Mouse (Mus musculus) lung, postnatal 0 days (tissue): ENCODE data around the gene Tctex1d4. TPM values are rescaled to one million over a fixed set of nuclear protein-coding genes. Genes with fewer than 3 reads are reported as not detected.
A peak's percentile ranks its signal among the peaks of the same experiment; 100 is the strongest.

Source experiments
- ATAC-seq: fragments of 200-750 bp; cut with Nextera tagmentation; 2 replicates; pipeline ENCODE4 v1.8.0; 2017; ENCODE audit warnings: moderate library complexity
- DNase-seq: peaks from one replicate; pipeline ENCODE4 v3.0.0-alpha.2; 2016; ENCODE audit warnings: low spot score
- H3K27ac ChIP-seq: fragments of 300-500 bp; sonication (generic); 2 replicates; pipeline ENCODE4 v1.5.1; 2014; ENCODE audit warnings: antibody characterized with exemption, mild to moderate bottlenecking, low read length, mixed read lengths
- H3K27me3 ChIP-seq: fragments of 300-500 bp; sonication (generic); replicated peaks from 2 replicates; pipeline ENCODE4 v1.6.1; 2014; ENCODE audit warnings: low read length, mixed read lengths; ENCODE audit not compliant: insufficient read depth
- H3K36me3 ChIP-seq: fragments of 300-500 bp; sonication (generic); 2 replicates; pipeline ENCODE4 v1.6.1; 2014; ENCODE audit warnings: low read length, mixed read lengths; ENCODE audit not compliant: insufficient read depth
- H3K4me1 ChIP-seq: fragments of 300-500 bp; sonication (generic); 2 replicates; pipeline ENCODE4 v1.6.1; 2014; ENCODE audit warnings: antibody characterized with exemption, low read depth, low read length, mixed read lengths; ENCODE audit not compliant: insufficient read depth
- H3K4me2 ChIP-seq: fragments of 300-500 bp; sonication (generic); replicated peaks from 2 replicates; pipeline ENCODE4 v1.6.1; 2014; ENCODE audit warnings: low read depth, mild to moderate bottlenecking, low read length, moderate library complexity, mixed read lengths
- H3K4me3 ChIP-seq: fragments of 300-500 bp; sonication (generic); 2 replicates; pipeline ENCODE4 v1.5.1; 2014; ENCODE audit warnings: low read depth, low read length
- H3K9ac ChIP-seq: fragments of 300-500 bp; sonication (generic); replicated peaks from 2 replicates; pipeline ENCODE4 v1.6.1; 2014; ENCODE audit warnings: low read depth, mild to moderate bottlenecking
- H3K9me3 ChIP-seq: fragments of 300-500 bp; sonication (generic); 2 replicates; pipeline ENCODE4 v1.6.1; 2016; ENCODE audit warnings: low read length, mixed read lengths
- CTCF ChIP-seq: IDR thresholded peaks from 2 replicates; pipeline ENCODE4 v1.5.1; 2016; ENCODE audit warnings: antibody characterized with exemption, mild to moderate bottlenecking
- EP300 ChIP-seq: IDR thresholded peaks from 2 replicates; pipeline ENCODE4 v1.6.1; 2016; ENCODE audit warnings: antibody characterized with exemption, mild to moderate bottlenecking, control low read depth
- WGBS: fragments of 180-500 bp; shearing (Covaris S2); extraction: QIAGEN DNeasy Blood & Tissue Kit; methylation state at CpG from one replicate; pipeline ENCODE4 v1.1.7; 2014; 5-methylcytosine and 5-hydroxymethylcytosine counted together
- polyA plus RNA-seq: library from polyadenylated mRNA; unstranded; fragments of >200 nt; fragmentation: Nextera tagmentation; extraction: Ambion mirVana; gene quantifications from 2 replicates; pipeline ENCODE4 v1.2.1, GENCODE M21; 2015

Tctex1d4 gene
- polyA plus RNA-seq, 1 experiment from 2014 or later, result 26.1 TPM

DNA sequence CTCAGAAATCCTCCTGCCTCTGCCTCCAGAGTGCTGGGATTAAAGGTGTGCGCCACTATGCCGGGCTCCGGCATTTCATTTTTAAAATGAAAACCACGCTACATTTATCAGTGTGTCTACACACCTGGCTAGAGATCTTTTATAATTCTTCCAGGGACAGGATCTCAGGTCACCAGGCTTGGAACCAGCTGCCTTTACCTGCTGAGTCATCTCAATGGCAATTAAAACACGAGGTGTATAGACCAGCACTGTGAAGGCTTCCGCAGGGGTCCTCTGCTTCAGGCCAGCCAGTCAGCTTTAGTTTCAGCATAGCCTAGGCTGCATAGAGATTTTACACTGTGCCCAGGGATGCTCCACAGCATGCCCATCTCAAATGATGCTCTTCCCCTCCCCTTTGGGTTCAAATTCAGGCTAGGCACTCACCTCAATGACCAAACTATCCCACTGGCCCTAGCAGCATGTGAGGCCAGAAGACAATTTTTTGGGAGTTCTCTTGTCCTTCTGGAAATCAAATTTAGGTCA, 23.7 kb downstream of the Tctex1d4 start:
- H3K9ac ChIP-seq, result no peak overlapping the region
- no peaks in the 10 kb centered on the region for H3K27me3 ChIP-seq
- WGBS, result 88% methylated on average over 6 of the region's 6 CpGs
- H3K9me3 ChIP-seq, result no peaks in the 10 kb centered on the region
- DNase-seq (no peak), ATAC-seq (no peak)
- no peaks in the 10 kb centered on the region for H3K4me1 ChIP-seq
- H3K36me3 ChIP-seq, result peaks cover 35% of the 10 kb centered on the region
- no peak overlapping the region for H3K4me3 ChIP-seq
- H3K4me2 ChIP-seq, result no peak overlapping the region
- no peak overlapping the region for H3K27ac ChIP-seq
- TF ChIP-seq CTCF, result no peak
- no peak for TF ChIP-seq EP300

DNA sequence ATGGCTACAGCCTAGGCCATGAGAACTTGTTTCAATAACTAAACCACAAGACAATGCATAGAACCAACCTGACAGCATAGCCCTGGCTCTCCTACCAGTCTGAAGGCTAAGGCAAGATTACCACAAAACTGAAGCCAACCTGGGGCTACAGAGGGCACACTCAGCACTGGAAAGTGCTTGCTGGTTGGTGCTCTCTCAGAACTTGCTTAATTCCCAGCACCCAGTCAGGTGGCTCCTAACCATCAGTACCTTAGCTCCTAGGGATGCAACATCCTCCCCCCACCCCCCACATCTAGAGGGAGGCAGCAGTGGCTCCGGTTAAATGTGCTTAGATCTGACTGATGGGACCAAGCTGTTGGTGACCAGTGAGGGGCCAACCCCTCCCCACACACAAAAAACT, 24.8 kb downstream of the Tctex1d4 start:
- H3K4me1 ChIP-seq, result no peaks in the 10 kb centered on the region
- H3K27me3 ChIP-seq, result no peaks in the 10 kb centered on the region
- no peaks in the 10 kb centered on the region for H3K9me3 ChIP-seq
- ATAC-seq, result no peak
- H3K27ac ChIP-seq, result no peak overlapping the region
- peaks cover 35% of the 10 kb centered on the region for H3K36me3 ChIP-seq
- no peak overlapping the region for H3K4me2 ChIP-seq
- WGBS, result 50% methylated on average over 1 of the region's 1 CpGs
- no peak for DNase-seq
- H3K9ac ChIP-seq, result no peak overlapping the region
- H3K4me3 ChIP-seq, result no peak overlapping the region
- no peak for TF ChIP-seq CTCF
- TF ChIP-seq EP300, result no peak

DNA sequence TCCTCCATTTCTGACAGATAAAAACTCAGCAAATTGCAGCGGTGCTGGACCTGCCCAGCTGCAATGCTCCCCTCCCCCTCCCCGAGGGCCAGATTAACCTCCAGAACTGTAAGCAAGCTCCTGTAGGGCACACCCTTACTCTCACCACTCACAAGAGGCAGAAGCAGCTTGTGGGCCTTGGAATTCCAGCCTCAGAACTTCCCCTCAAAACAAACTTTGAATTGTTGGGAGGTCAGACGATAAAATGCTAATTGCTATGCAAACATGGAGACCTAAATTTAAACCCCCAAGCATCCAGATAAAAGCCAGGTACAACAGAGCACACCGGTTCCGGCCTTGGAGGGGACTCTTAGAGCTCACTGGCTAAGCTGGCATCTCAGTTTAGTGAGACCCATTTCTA, 26.1 kb downstream of the Tctex1d4 start:
- Histone ChIP-seq H3K36me3 (peaks cover 35% of the 10 kb centered on the region), H3K4me2 (no peak overlapping the region)
- peak; percentile 16; the same call in 1 of the 2 replicates for ATAC-seq

DNA sequence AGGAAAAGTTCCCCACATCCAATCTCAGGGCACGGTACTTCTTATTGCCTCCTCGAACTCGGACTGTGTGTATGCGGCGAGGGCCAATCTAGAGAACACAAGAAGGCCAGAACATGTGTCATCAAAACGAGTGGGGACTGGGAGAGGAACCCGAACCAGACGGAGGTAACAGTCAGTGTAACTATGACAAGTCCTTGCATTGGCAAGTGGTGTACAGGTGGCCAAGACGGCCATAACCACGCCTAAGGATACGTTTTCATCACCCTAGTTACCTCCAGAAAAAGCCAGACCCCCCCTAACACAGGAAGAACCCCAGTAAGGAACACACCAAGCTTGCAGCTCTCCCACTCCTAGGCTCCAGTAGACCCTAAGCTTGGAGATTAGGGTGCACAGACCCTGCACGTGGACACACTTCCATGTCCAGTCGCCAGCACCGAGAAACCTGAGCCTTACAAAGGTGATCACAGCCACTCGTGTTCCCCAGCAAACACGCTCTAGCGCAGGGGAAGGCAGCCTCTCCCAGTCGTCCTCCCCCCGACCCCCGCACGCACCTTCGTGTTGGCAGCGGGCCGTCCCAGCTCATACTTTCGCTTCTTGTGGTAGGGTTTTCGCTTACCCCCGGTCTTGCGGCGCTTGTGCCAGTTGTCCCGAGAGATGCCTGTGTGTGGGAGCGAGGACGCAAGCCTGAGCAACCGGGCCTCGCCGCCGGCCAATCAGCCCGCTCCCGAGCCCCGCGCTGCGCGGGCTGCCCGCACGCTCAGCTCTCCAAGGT, 28.6 kb downstream of the Tctex1d4 start:
- WGBS, result under 1% methylated on average over 37 of the region's 44 CpGs
- H3K4me3 ChIP-seq, result peak overlapping the region; percentile 94
- peak overlapping the region; percentile 92 for H3K27ac ChIP-seq
- no peaks in the 10 kb centered on the region for H3K9me3 ChIP-seq
- peaks cover 35% of the 10 kb centered on the region for H3K36me3 ChIP-seq
- TF ChIP-seq EP300 (no peak), CTCF (no peak)
- H3K9ac ChIP-seq, result peak overlapping the region; percentile 97
- H3K27me3 ChIP-seq, result no peaks in the 10 kb centered on the region
- DNase-seq (no peak), ATAC-seq (no peak)
- H3K4me2 ChIP-seq, result peak overlapping the region; percentile 87
- H3K4me1 ChIP-seq, result no peaks in the 10 kb centered on the region

More for the DNA sequence above, 26.1 kb downstream of the Tctex1d4 start:
- WGBS, result 48% methylated on average over 5 of the region's 5 CpGs
- Histone ChIP-seq H3K4me3 (no peak overlapping the region), H3K9me3 (no peaks in the 10 kb centered on the region), H3K27ac (0 out of 2 replicates have a peak overlapping the region, but pooled peaks have one; percentile 7), H3K27me3 (no peaks in the 10 kb centered on the region), H3K9ac (no peak overlapping the region), H3K4me1 (no peaks in the 10 kb centered on the region)
- TF ChIP-seq EP300, result 0 out of 2 replicates have a peak, but pooled peaks have one; percentile 17
- no peak for TF ChIP-seq CTCF
- DNase-seq, result no peak

DNA sequence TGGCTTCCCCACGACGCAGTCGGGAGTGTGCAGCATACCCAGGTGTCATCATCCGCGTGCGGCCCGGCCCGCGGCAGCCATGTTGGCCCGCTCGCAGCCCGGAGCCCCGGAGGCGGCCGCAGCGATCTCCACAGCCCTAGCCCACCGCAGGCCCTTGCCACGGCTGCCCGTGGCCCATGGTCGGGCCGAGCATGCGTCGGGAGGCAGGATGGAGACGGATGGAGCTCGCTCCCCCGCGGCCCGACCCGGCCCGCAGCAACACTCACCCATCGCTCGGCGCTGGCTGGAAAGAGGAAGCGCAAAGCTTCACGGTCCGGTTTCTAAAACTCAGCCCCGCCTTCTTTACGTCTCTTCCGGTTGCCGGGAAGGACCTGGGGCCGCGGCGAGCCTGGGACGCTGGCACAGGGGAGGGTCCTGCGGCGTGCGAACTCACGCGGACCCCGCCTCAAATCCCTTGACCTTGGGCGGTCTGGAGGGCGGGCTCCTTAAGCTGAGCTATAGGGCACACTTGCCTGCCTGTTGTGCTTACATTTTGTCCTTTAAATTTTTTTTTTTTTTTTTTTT, 29.3 kb downstream of the Tctex1d4 start, which contains the start of gene Rps8:
TSS of gene Rps8 (minus strand) at position 452 of the 564 bp plus-strand sequence.
- Histone ChIP-seq H3K27me3 (no peaks in the 10 kb centered on the region), H3K36me3 (peaks cover 28% of the 10 kb centered on the region), H3K27ac (peak within 1 kb of the TSS; percentile 92), H3K4me1 (no peaks in the 10 kb centered on the region), H3K4me2 (peak within 1 kb of the TSS; percentile 87), H3K9me3 (no peaks in the 10 kb centered on the region), H3K4me3 (peak within 1 kb of the TSS; percentile 94), H3K9ac (peak within 1 kb of the TSS; percentile 97)
- WGBS, result under 1% methylated on average over 37 of the region's 52 CpGs
- DNase-seq, result peak; percentile 96
- peak; percentile 94 for ATAC-seq
- TF ChIP-seq CTCF (no peak), EP300 (no peak)

DNA sequence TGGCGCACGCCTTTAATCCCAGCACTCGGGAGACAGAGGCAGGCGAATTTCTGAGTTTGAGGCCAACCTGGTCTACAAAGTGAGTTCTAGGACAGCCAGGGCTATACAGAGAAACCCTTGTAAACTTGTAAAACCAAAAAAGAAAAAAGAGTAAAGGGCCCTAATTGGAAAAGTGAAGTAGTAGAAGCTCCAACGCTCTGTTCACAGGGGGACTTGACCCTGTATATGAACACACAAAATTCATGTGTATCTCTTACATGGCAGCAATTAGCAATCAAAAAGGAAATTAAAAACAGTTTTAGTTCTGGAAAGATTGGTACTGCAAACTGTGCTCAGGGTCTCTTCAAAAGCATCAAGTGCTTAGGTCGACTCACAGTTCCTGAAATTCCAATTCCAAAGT, 29.8 kb downstream of the Tctex1d4 start:
- H3K27me3 ChIP-seq, result no peaks in the 10 kb centered on the region
- no peak for DNase-seq
- no peaks in the 10 kb centered on the region for H3K9me3 ChIP-seq
- peak overlapping the region; percentile 87 for H3K4me2 ChIP-seq
- WGBS, result 22% methylated on average over 6 of the region's 6 CpGs
- no peak for TF ChIP-seq CTCF
- TF ChIP-seq EP300, result no peak
- H3K27ac ChIP-seq, result peak overlapping the region; percentile 92
- no peaks in the 10 kb centered on the region for H3K4me1 ChIP-seq
- H3K9ac ChIP-seq, result no peak overlapping the region
- peak overlapping the region; percentile 94 for H3K4me3 ChIP-seq
- peaks cover 25% of the 10 kb centered on the region for H3K36me3 ChIP-seq
- no peak for ATAC-seq
